Mouse (Mus musculus) bone marrow macrophage, adult 2 months (primary cell): ENCODE data around the gene Lbhd1. TPM values are rescaled to one million over a fixed set of nuclear protein-coding genes. Genes with fewer than 3 reads are reported as not detected.
"Not testable (repeated sequence)": the region's sequence is repeated elsewhere in the genome, so short reads cannot be mapped to it uniquely, and the experiment has no call there.

ENCODE experiments used
- H3K27ac ChIP-seq: 2 replicates; pipeline ENCODE4 v1.5.1; 2012; ENCODE audit warnings: low read depth, low read length; ENCODE audit not compliant: insufficient read depth
- H3K4me1 ChIP-seq: 2 replicates; pipeline ENCODE4 v1.6.1; 2012; ENCODE audit warnings: low read length; ENCODE audit not compliant: control insufficient read depth, insufficient read depth
- H3K4me3 ChIP-seq: 2 replicates; pipeline ENCODE4 v1.5.1; 2012; ENCODE audit warnings: mild to moderate bottlenecking, low read length, moderate library complexity; ENCODE audit not compliant: insufficient read depth
- CTCF ChIP-seq: IDR thresholded peaks from 2 replicates; pipeline ENCODE4 v1.5.1; 2012; ENCODE audit warnings: low read depth, mild to moderate bottlenecking, low read length, moderate library complexity
- POLR2A ChIP-seq: IDR thresholded peaks from 2 replicates; pipeline ENCODE4 v1.6.1; 2012; ENCODE audit warnings: mild to moderate bottlenecking, low read depth, low read length, borderline replicate concordance
- polyA plus RNA-seq: library from polyadenylated mRNA; stranded (reverse); fragments of >200 nt; gene quantifications from 2 replicates; pipeline ENCODE4 v1.2.4, GENCODE M21; 2012; ENCODE audit not compliant: missing spikeins, insufficient read depth, insufficient read length

The Lbhd1 gene
- polyA plus RNA-seq: 12.6 and 13.7 TPM in 2 replicates

DNA sequence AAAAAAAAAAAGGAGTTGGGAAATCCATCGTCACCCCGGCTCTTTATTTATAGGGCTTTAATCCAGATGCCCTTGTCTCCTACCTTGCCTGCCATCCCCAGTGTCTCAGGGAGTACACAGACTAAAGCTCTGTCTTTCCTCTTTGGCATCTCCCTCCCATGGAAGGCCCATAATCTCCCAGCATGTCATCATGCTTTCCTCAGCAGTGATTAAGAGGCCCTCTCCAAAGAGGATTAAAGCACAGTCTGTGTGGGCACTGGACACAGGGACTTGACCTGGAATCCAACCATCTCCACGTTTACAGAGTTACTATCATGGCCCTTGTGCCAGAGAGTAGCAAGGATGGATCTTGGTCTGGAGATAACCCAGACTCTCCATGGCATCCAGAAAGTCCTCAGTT lies at the start of gene Lbhd1, which contains the start of gene Gm49403:
Gene Lbhd1 (plus strand): TSS at position 117 of the 400 bp plus-strand sequence.
Gene Gm49403 (plus strand): TSS at position 315 of the 400 bp plus-strand sequence.
- H3K4me3 ChIP-seq: no peak within 1 kb of the TSS
- TF ChIP-seq POLR2A: no peak
- no peak for TF ChIP-seq CTCF
- H3K4me1 ChIP-seq: peaks cover 3% of the 10 kb centered on the region
- H3K27ac ChIP-seq: no peak within 1 kb of the TSS

DNA sequence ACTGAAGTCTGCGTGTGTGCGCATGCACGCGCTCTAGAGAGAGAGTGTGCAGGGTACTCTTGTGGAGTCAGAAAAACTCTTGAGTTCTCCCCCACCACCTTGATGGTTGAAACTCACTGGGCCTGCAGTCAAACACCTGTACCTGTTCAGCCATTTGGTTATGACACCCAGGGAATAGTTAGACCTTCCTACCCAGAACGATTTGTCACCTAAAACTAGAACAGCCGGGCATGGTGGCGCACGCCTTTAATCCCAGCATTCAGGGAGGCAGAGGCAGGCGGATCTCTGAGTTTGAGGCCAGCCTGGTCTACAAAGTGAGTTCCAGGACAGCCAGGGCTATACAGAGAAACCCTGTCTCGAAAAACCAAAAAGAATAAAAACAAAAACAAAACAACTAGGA lies 47.2 kb upstream of the Lbhd1 start:
- H3K4me1 ChIP-seq: peaks cover 32% of the 10 kb centered on the region
- not testable (repeated sequence) for H3K27ac ChIP-seq, H3K4me3 ChIP-seq

DNA sequence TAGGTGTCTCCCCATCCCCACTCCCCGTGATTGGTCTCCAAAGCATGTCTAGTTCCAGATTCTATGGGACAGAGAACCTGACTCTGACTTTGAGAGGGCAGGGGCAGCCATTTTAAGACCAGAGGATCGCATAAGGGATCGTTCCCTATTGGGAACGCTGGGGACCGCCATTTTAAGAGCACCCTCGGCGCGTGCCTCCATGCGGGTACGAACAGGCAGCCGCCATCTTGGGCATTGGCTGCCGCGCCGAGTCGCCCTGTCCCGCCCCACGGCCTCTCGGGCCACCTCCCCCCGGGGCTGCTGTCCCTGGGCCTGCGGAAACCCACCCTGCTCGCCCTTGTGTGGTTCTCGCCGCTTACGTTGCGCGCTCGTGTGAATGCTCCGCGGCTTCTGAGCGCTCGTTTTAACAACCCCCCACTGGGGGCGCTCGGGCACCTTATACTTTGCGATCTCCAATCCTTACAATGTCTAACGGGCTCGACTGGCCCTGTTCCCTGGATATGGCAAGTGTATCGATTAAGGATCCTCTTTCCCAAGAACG lies 46.2 kb upstream of the Lbhd1 start, which contains the start of gene Bscl2:
Gene Bscl2 (plus strand): TSS at position 217 of the 541 bp plus-strand sequence.
- H3K4me3 ChIP-seq: peak within 1 kb of the TSS; percentile 66
- no peak for TF ChIP-seq POLR2A
- peak; percentile 47 for TF ChIP-seq CTCF
- H3K4me1 ChIP-seq: peaks cover 38% of the 10 kb centered on the region

DNA sequence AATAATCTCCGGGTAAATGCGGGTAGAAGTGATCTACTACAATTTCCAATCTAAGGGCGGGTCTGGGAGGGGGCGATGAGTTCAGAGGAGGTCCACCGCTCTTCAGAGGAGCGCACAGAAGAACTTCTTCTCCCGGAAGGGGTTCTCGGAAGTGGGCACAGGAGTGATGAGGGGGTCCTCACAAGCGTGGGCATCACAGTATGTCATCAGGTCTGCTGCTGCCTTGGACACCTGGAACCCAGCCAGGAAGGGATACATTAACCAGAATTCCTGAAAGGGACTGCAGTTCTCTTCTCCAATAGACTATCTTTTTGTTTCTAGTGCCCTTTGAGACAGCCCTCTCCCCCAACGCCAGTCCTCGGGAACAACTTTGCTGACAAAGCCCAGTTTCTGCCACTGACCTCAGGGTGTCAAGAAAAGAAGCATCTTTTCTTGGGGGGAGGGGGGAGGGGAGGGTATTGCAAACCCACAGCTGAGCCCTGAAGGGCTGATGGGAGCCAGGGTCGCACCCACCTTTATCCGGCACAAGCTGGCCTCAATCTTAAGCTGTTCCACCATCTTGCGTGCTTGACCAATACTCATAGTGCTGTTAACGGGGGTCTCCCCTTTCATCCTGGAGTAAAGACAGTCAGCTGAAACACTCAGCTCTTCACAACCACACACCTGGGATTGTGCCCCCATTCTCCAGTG lies 45.3 kb upstream of the Lbhd1 start:
- Histone ChIP-seq H3K27ac (no peak overlapping the region), H3K4me3 (peak overlapping the region; percentile 66), H3K4me1 (peaks cover 37% of the 10 kb centered on the region)
- TF ChIP-seq POLR2A: no peak
- TF ChIP-seq CTCF: no peak

More for the DNA sequence above, 46.2 kb upstream of the Lbhd1 start, which contains the start of gene Bscl2:
- peak within 1 kb of the TSS; percentile 77 for H3K27ac ChIP-seq

DNA sequence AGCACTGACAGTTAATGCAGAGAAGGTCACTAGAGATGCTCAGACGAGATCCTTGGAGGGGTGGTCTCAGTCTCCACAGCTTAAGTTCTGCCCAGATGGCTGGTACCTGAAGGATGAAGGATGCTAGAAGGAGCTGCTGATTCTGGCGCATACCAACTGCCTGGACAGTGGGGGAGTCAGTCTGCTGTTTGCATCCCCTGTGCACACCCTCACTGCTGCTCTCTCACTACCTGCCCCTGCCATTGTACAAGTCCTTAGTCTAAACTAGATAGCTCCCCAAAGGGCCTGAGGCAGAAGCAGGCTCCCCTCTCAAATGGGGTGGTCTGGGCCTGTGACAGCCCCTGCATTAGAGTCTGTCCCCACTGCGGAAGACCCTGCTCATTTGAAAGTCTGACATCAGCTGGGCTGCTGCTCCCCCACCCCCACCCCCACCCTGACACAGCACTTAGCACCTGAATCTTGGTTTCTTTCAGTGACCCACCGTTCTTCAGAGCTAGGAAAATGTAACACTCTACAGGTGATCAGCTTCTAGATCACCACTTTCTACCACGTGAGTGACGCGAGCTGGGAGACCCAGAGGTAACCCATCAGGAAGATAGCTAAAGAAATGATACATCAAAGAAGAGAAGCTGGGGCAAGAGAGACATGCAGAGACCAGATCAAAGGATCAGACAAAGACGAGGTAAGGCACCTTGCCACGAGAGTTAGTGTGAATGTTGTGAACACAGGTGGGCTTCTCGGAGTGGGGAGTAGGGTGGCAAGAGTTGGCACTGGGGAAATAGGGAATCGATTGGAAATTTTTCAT lies 44.2 kb upstream of the Lbhd1 start, which contains the start of gene Gng3:
Gene Gng3 (minus strand): TSS at position 92 of the 805 bp plus-strand sequence.
- no peak for TF ChIP-seq CTCF
- Histone ChIP-seq H3K27ac (no peak within 1 kb of the TSS), H3K4me1 (peaks cover 46% of the 10 kb centered on the region), H3K4me3 (peak within 1 kb of the TSS; percentile 66)

DNA sequence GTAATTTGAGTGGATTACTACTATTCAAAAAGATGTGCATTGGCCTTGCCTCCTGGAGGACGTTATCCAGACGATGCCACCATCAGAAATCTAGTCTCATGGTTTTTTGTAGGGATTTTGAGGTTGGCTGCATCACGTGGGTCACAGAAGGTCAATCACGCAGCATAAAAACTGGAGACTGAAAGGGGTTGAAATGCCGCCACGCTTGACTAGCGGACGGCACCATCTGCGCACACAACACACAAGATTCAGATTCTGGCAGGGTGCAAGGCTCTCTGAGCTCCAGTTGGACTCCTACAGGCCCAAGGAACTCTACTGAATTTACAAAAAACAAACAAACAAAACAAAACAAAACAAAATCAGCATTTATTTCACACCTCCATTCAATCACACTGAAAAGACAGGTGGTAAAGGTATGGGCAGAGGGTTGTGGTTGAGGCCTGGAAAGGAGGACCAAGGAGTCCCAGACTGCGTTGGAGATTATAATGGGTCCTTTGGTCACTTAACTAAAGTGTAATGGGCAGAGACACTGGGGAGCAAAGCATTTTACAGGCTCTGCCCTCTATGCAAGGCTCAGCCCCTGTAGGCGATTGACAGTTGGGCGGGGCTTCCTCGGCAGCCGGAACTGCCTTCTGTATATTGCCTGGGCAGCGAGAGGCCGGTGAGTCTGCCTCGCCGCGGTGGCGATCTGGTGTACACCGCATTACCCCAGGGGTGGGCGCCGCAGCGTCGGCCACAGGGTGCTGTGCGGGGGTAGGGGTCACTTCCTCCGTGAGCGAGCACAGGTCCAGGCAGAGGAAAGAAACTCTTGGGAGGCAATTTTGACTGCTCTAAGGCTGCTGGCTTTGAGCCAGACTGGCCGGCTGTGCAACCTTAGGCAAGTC lies 43.4 kb upstream of the Lbhd1 start:
- TF ChIP-seq POLR2A: peak; percentile 91
- no peak for TF ChIP-seq CTCF
- peak overlapping the region; percentile 46 for H3K27ac ChIP-seq
- peak overlapping the region; percentile 83 for H3K4me3 ChIP-seq
- H3K4me1 ChIP-seq: peaks cover 51% of the 10 kb centered on the region

DNA sequence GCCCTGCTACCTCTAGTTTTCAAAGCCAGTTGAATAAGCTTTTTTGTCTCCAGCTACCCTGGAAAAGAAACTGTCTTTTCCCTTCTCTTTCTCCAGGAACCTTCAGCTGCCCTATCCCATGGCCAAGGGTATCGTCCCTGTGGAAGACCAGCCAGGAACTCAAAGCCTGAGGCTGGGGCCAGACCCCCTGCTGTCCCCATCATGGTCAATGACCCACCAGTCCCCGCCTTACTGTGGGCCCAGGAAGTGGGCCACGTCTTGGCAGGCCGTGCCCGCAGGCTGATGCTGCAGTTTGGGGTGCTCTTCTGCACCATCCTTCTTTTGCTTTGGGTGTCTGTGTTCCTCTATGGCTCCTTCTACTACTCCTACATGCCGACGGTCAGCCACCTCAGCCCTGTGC lies 42.5 kb upstream of the Lbhd1 start:
- TF ChIP-seq POLR2A: no peak
- no peak for TF ChIP-seq CTCF
- Histone ChIP-seq H3K4me3 (peak overlapping the region; percentile 83), H3K27ac (no peak overlapping the region), H3K4me1 (peaks cover 51% of the 10 kb centered on the region)

DNA sequence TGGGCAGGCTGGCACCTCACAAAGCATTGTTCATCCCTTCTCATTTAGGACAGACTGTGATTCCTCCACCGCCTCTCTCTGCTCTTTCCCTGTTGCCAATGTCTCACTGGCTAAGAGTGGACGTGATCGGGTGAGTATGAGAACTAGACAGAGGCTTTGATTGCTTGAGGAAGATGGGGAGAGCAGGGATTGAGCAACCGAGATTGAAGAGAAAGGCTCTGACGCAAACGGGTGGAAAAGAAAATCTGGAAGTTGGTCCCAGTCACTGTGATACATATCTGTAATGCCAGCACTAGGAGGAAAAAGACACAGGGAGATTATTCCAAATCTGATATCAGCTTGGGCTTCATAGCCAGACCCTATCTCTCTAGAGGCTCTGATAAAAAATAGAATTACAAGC lies 40.6 kb upstream of the Lbhd1 start:
- TF ChIP-seq CTCF (no peak), POLR2A (no peak)
- peaks cover 45% of the 10 kb centered on the region for H3K4me1 ChIP-seq
- H3K27ac ChIP-seq: peak overlapping the region; percentile 73
- H3K4me3 ChIP-seq: no peak overlapping the region
